Mouse (Mus musculus) bone marrow macrophage, adult 2 months (primary cell): ENCODE results near the gene Ppp1r12b.

Source experiments
- CTCF ChIP-seq: IDR thresholded peaks from 2 replicates; pipeline ENCODE4 v1.5.1; 2012; ENCODE audit warnings: low read depth, mild to moderate bottlenecking, low read length, moderate library complexity
- POLR2A ChIP-seq: IDR thresholded peaks from 2 replicates; pipeline ENCODE4 v1.6.1; 2012; ENCODE audit warnings: mild to moderate bottlenecking, low read depth, low read length, borderline replicate concordance

- TF ChIP-seq POLR2A (no peak), CTCF (no peak)
Observed at GRCm38 (mm10) chr1:134852797-134853196, 102.9 kb downstream of the Ppp1r12b start.
